Mouse (Mus musculus) heart, embryonic 11.5 days (tissue): ENCODE measurements around the gene Gm38655. TPM values are rescaled to one million over a fixed set of nuclear protein-coding genes. Genes with fewer than 3 reads are reported as not detected.

Source experiments
- ATAC-seq: fragments of 200-750 bp; cut with Nextera tagmentation; replicated peaks from 2 replicates; pipeline ENCODE4 v1.8.0; 2017; ENCODE audit warnings: moderate library complexity; ENCODE audit not compliant: insufficient number of reproducible peaks, low FRiP score, low TSS enrichment
- H3K27ac ChIP-seq: fragments of 300-500 bp; sonication (generic); 2 replicates; pipeline ENCODE4 v1.5.1; 2014; ENCODE audit warnings: mild to moderate bottlenecking, low read depth, low read length
- H3K27me3 ChIP-seq: fragments of 300-500 bp; sonication (generic); 2 replicates; pipeline ENCODE4 v1.6.1; 2014; ENCODE audit warnings: mild to moderate bottlenecking, low read length, mixed read lengths; ENCODE audit not compliant: control insufficient read depth, insufficient read depth
- H3K36me3 ChIP-seq: fragments of 300-500 bp; sonication (generic); 2 replicates; pipeline ENCODE4 v1.6.1; 2014; ENCODE audit warnings: mild to moderate bottlenecking, low read length, moderate library complexity, mixed read lengths; ENCODE audit not compliant: control insufficient read depth, insufficient read depth
- H3K4me1 ChIP-seq: fragments of 300-500 bp; sonication (generic); 2 replicates; pipeline ENCODE4 v1.6.1; 2014; ENCODE audit warnings: low read length; ENCODE audit not compliant: control insufficient read depth, insufficient read depth
- H3K4me2 ChIP-seq: fragments of 300-500 bp; sonication (generic); 2 replicates; pipeline ENCODE4 v1.6.1; 2014; ENCODE audit warnings: mild to moderate bottlenecking, moderate library complexity
- H3K4me3 ChIP-seq: fragments of 300-500 bp; sonication (generic); 2 replicates; pipeline ENCODE4 v1.5.1; 2014; ENCODE audit warnings: low read depth, low read length
- H3K9ac ChIP-seq: fragments of 300-500 bp; sonication (generic); 2 replicates; pipeline ENCODE4 v1.6.1; 2014; ENCODE audit warnings: mild to moderate bottlenecking, low read depth, low read length, moderate library complexity
- H3K9me3 ChIP-seq: fragments of 300-500 bp; sonication (generic); replicated peaks from 2 replicates; pipeline ENCODE4 v1.6.1; 2016; ENCODE audit warnings: low read length; ENCODE audit not compliant: control insufficient read depth
- WGBS: fragments of 180-500 bp; shearing (Covaris S2); extraction: QIAGEN DNeasy Blood & Tissue Kit; methylation state at CpG from one replicate; pipeline ENCODE4 v1.1.7; 2014; ENCODE audit not compliant: insufficient replicate concordance; 5-methylcytosine and 5-hydroxymethylcytosine counted together
- polyA plus RNA-seq: library from polyadenylated mRNA; unstranded; fragments of >200 nt; fragmentation: Nextera tagmentation; extraction: Ambion mirVana; gene quantifications from 2 replicates; pipeline ENCODE4 v1.2.1, GENCODE M21; 2014

Gene Gm38655
- polyA plus RNA-seq, 1 experiment from 2014 or later = 0.17 TPM

- WGBS = 6% methylated on average over 17 of the region's 17 CpGs
- H3K4me2 ChIP-seq = peak overlapping the region; percentile 73
- H3K27ac ChIP-seq = peak overlapping the region; percentile 93; the same call in 1 of the 2 replicates
- 0 out of 2 replicates have a peak, but pooled peaks cover 2% of the 10 kb centered on the region for H3K27me3 ChIP-seq
- H3K4me1 ChIP-seq = peaks cover 16% of the 10 kb centered on the region
- H3K9me3 ChIP-seq = no peaks in the 10 kb centered on the region
- no peaks in the 10 kb centered on the region for H3K36me3 ChIP-seq
- peak overlapping the region; percentile 87 for H3K4me3 ChIP-seq
- ATAC-seq = no peak
- H3K9ac ChIP-seq = peak overlapping the region; percentile 83
These were observed 9.7 kb upstream of the Gm38655 start for GRCm38 (mm10) chr17:25184961-25185360.

GRCm38 (mm10) chr17:25184129-25184691, 8.9 kb upstream of the Gm38655 start, which contains the start of gene BC003965:
Gene BC003965 (plus strand): TSS chr17:25184554.
- H3K9ac ChIP-seq = peak within 1 kb of the TSS; percentile 83
- WGBS = under 1% methylated on average over 50 of the region's 50 CpGs

GRCm38 (mm10) chr17:25183232-25183631, 8.0 kb upstream of the Gm38655 start:
- Histone ChIP-seq H3K4me2 (peak overlapping the region; percentile 73; the same call in 1 of the 2 replicates), H3K9ac (peak overlapping the region; percentile 83; the same call in 1 of the 2 replicates)
- ATAC-seq = no peak

More at GRCm38 (mm10) chr17:25184129-25184691, 8.9 kb upstream of the Gm38655 start, which contains the start of gene BC003965:
- Histone ChIP-seq H3K4me3 (peak within 1 kb of the TSS; percentile 87), H3K4me1 (peaks cover 15% of the 10 kb centered on the region), H3K27me3 (0 out of 2 replicates have a peak, but pooled peaks cover 2% of the 10 kb centered on the region), H3K4me2 (peak within 1 kb of the TSS; percentile 73), H3K9me3 (no peaks in the 10 kb centered on the region), H3K36me3 (no peaks in the 10 kb centered on the region), H3K27ac (peak within 1 kb of the TSS; percentile 93)
- ATAC-seq = peak; percentile 60

GRCm38 (mm10) chr17:25172558-25172957, 2.7 kb downstream of the Gm38655 start:
- no peaks in the 10 kb centered on the region for H3K9me3 ChIP-seq
- H3K4me3 ChIP-seq = no peak overlapping the region
- WGBS = 83% methylated on average over 3 of the region's 3 CpGs

More at GRCm38 (mm10) chr17:25183232-25183631, 8.0 kb upstream of the Gm38655 start:
- peak overlapping the region; percentile 87; the same call in 1 of the 2 replicates for H3K4me3 ChIP-seq
- no peak overlapping the region for H3K27ac ChIP-seq
- no peaks in the 10 kb centered on the region for H3K36me3 ChIP-seq
- peaks cover 13% of the 10 kb centered on the region for H3K4me1 ChIP-seq
- no peaks in the 10 kb centered on the region for H3K9me3 ChIP-seq
- H3K27me3 ChIP-seq = 0 out of 2 replicates have a peak, but pooled peaks cover 2% of the 10 kb centered on the region

GRCm38 (mm10) chr17:25169706-25170105, 5.6 kb downstream of the Gm38655 start:
- Histone ChIP-seq H3K4me1 (peaks cover 3% of the 10 kb centered on the region; the same call in 1 of the 2 replicates), H3K27me3 (no peaks in the 10 kb centered on the region; the same call in 1 of the 2 replicates), H3K4me2 (no peak overlapping the region), H3K36me3 (no peaks in the 10 kb centered on the region), H3K9me3 (no peaks in the 10 kb centered on the region), H3K9ac (no peak overlapping the region), H3K4me3 (no peak overlapping the region), H3K27ac (no peak overlapping the region)
- WGBS = 83% methylated on average over 2 of the region's 2 CpGs
- ATAC-seq = no peak

More at GRCm38 (mm10) chr17:25172558-25172957, 2.7 kb downstream of the Gm38655 start:
- Histone ChIP-seq H3K4me1 (peaks cover 3% of the 10 kb centered on the region; the same call in 1 of the 2 replicates), H3K27me3 (peaks cover 3% of the 10 kb centered on the region; the same call in 1 of the 2 replicates), H3K27ac (no peak overlapping the region), H3K4me2 (no peak overlapping the region), H3K9ac (no peak overlapping the region), H3K36me3 (no peaks in the 10 kb centered on the region)
- ATAC-seq = no peak

DNA sequence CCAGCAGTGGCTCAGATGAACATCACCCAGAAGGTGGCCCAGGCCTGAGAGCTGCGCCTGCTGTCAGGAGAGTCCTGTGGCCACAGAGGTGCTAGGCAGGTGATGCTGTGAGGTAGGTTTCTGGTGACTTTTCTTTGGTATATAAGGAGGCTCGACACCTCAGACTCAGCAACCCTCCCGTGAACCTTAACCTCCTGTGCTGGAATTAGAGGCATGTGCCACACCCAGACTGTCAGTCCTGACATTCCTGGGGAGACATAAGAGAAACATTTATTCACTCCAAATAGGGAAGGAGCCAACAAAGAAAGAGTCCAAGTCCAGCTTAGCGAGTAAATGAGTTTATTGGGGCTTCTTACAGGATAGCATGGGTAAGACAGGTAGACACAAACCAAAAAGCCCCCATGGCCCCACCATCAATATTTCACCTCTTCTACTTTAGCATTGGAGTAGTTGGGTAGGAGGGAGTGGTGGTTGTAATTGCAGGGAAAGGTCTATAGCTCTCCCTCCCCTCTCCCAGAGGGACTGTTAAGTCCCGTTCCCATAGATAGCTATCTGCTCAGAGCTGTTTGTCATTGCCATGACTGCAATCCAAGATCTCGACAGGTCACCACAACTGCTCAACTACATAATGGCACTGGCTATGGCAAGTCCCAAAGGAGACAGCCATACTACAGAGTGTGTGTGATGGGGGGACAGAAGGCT, 9.2 kb downstream of the Gm38655 start:
- 52% methylated on average over 6 of the region's 6 CpGs for WGBS
- H3K27me3 ChIP-seq = no peaks in the 10 kb centered on the region; the same call in 1 of the 2 replicates
- H3K4me3 ChIP-seq = no peak overlapping the region
- no peaks in the 10 kb centered on the region for H3K4me1 ChIP-seq
- no peaks in the 10 kb centered on the region for H3K9me3 ChIP-seq
- H3K4me2 ChIP-seq = no peak overlapping the region
- no peak overlapping the region for H3K9ac ChIP-seq
- ATAC-seq = no peak
- no peak overlapping the region for H3K27ac ChIP-seq
- no peaks in the 10 kb centered on the region for H3K36me3 ChIP-seq

GRCm38 (mm10) chr17:25164770-25165169, 10.5 kb downstream of the Gm38655 start:
- no peaks in the 10 kb centered on the region; the same call in 1 of the 2 replicates for H3K27me3 ChIP-seq
- no peak overlapping the region for H3K9ac ChIP-seq
- H3K27ac ChIP-seq = no peak overlapping the region
- no peak overlapping the region for H3K4me3 ChIP-seq
- no peak overlapping the region for H3K4me2 ChIP-seq
- ATAC-seq = no peak
- peaks cover 6% of the 10 kb centered on the region; the same call in 1 of the 2 replicates for H3K36me3 ChIP-seq
- WGBS = 81% methylated on average over 3 of the region's 3 CpGs
- no peaks in the 10 kb centered on the region for H3K4me1 ChIP-seq
- no peaks in the 10 kb centered on the region for H3K9me3 ChIP-seq

- WGBS = 62% methylated on average over 7 of the region's 7 CpGs
- H3K4me3 ChIP-seq = no peak overlapping the region
- ATAC-seq = no peak
- H3K4me2 ChIP-seq = no peak overlapping the region
- no peaks in the 10 kb centered on the region; the same call in 1 of the 2 replicates for H3K27me3 ChIP-seq
- no peak overlapping the region for H3K27ac ChIP-seq
- no peaks in the 10 kb centered on the region for H3K4me1 ChIP-seq
- H3K9me3 ChIP-seq = no peaks in the 10 kb centered on the region
- H3K36me3 ChIP-seq = peaks cover 6% of the 10 kb centered on the region; the same call in 1 of the 2 replicates
- H3K9ac ChIP-seq = no peak overlapping the region
These were observed 11.9 kb downstream of the Gm38655 start for GRCm38 (mm10) chr17:25163387-25163786.
